Mouse (Mus musculus): ENCODE results near the gene Eepd1. TPM values are rescaled to one million over a fixed set of nuclear protein-coding genes. Genes with fewer than 3 reads are reported as not detected.

The Eepd1 gene
- total RNA-seq, 4 experiments from 2014 or later, result 18.0 to 22.1 (median 19.6) TPM

- DNase-seq (ENCODE audit: low spot score in 2 of 2), result no peak
These were observed 7.2 kb downstream of the Eepd1 start for GRCm38 (mm10) chr9:25488581-25488980.

GRCm38 (mm10) chr9:25489221-25489960, 8.0 kb downstream of the Eepd1 start:
- DNase-seq (ENCODE audit: low spot score in 2 of 2), result no peak

GRCm38 (mm10) chr9:25490278-25491145, 9.2 kb downstream of the Eepd1 start:
- no peak for DNase-seq (ENCODE audit: low spot score in 2 of 2)

GRCm38 (mm10) chr9:25493918-25494317, 12.6 kb downstream of the Eepd1 start:
- DNase-seq (ENCODE audit: low spot score in 2 of 2), result no peak

- DNase-seq (ENCODE audit: low spot score in 2 of 2), result no peak
These were observed 14.3 kb downstream of the Eepd1 start for GRCm38 (mm10) chr9:25495601-25496000.

GRCm38 (mm10) chr9:25496196-25496595, 14.8 kb downstream of the Eepd1 start:
- no peak for DNase-seq (ENCODE audit: low spot score in 2 of 2)

- no peak for DNase-seq (ENCODE audit: low spot score in 2 of 2)
These were observed 15.4 kb downstream of the Eepd1 start for GRCm38 (mm10) chr9:25496703-25497102.

GRCm38 (mm10) chr9:25498770-25499169, 17.4 kb downstream of the Eepd1 start:
- DNase-seq (ENCODE audit: low spot score in 2 of 2), result no peak

- no peak for DNase-seq (ENCODE audit: low spot score in 2 of 2)
These were observed 18.0 kb downstream of the Eepd1 start for GRCm38 (mm10) chr9:25499306-25499705.

- no peak for DNase-seq (ENCODE audit: low spot score in 2 of 2)
These were observed 18.7 kb downstream of the Eepd1 start for GRCm38 (mm10) chr9:25500031-25500430.

GRCm38 (mm10) chr9:25508825-25509224, 27.5 kb downstream of the Eepd1 start:
- no peak for DNase-seq (ENCODE audit: low spot score in 2 of 2)

GRCm38 (mm10) chr9:25510572-25510971, 29.2 kb downstream of the Eepd1 start:
- peak; percentile 25 to 38 for DNase-seq (ENCODE audit: low spot score in 2 of 2)

GRCm38 (mm10) chr9:25513050-25513449, 31.7 kb downstream of the Eepd1 start:
- no peak for DNase-seq (ENCODE audit: low spot score in 2 of 2)

- no peak for DNase-seq (ENCODE audit: low spot score in 2 of 2)
These were observed 32.2 kb downstream of the Eepd1 start for GRCm38 (mm10) chr9:25513556-25513955.

- no peak for DNase-seq (ENCODE audit: low spot score in 2 of 2)
These were observed 35.3 kb downstream of the Eepd1 start for GRCm38 (mm10) chr9:25516640-25517039.

- DNase-seq (ENCODE audit: low spot score in 2 of 2), result no peak
These were observed 36.6 kb downstream of the Eepd1 start for GRCm38 (mm10) chr9:25517982-25518381.

GRCm38 (mm10) chr9:25519193-25519592, 37.8 kb downstream of the Eepd1 start:
- DNase-seq (ENCODE audit: low spot score in 2 of 2), result no peak

GRCm38 (mm10) chr9:25520826-25521225, 39.5 kb downstream of the Eepd1 start:
- no peak for DNase-seq (ENCODE audit: low spot score in 2 of 2)

GRCm38 (mm10) chr9:25521825-25522224, 40.5 kb downstream of the Eepd1 start:
- no peak for DNase-seq (ENCODE audit: low spot score in 2 of 2)

- no peak for DNase-seq (ENCODE audit: low spot score in 2 of 2)
These were observed 45.2 kb downstream of the Eepd1 start for GRCm38 (mm10) chr9:25526516-25526915.

- no peak for DNase-seq (ENCODE audit: low spot score in 2 of 2)
These were observed 45.6 kb downstream of the Eepd1 start for GRCm38 (mm10) chr9:25526927-25527337.

GRCm38 (mm10) chr9:25527359-25528038, 46.2 kb downstream of the Eepd1 start:
- no peak for DNase-seq (ENCODE audit: low spot score in 2 of 2)

Data from layer of hippocampus, adult 8-10 months (tissue).